Mouse (Mus musculus): ENCODE results near the gene Dock9. TPM values are rescaled to one million over a fixed set of nuclear protein-coding genes. Genes with fewer than 3 reads are reported as not detected.

Dock9 gene
- polyA plus RNA-seq, 1 experiment from 2014 or later = 5.2 TPM

GRCm38 (mm10) chr14:121556401-121557315 lies 241.0 kb downstream of the Dock9 start:
- Histone ChIP-seq H3K4me3 (ENCODE audit: low read depth, low read length) (no peak overlapping the region), H3K4me2 (no peak overlapping the region), H3K36me3 (ENCODE audit: control insufficient read depth, insufficient read depth, low read length) (no peaks in the 10 kb centered on the region), H3K9ac (ENCODE audit: low read depth, low read length) (no peak overlapping the region), H3K4me1 (replicated peaks; ENCODE audit: control insufficient read depth, insufficient read depth, low read length) (no peaks in the 10 kb centered on the region), H3K9me3 (ENCODE audit: control insufficient read depth, low read length) (no peaks in the 10 kb centered on the region), H3K27me3 (replicated peaks; ENCODE audit: control insufficient read depth, insufficient read depth, low read length) (no peaks in the 10 kb centered on the region), H3K27ac (ENCODE audit: low read depth, low read length) (no peak overlapping the region)
- ATAC-seq (replicated peaks; ENCODE audit: low FRiP score) = no peak
- no peak for DNase-seq (ENCODE audit: low spot score)
- 86% methylated on average over 21 of the region's 21 CpGs for WGBS

- no peak overlapping the region for H3K4me2 ChIP-seq
- H3K4me3 ChIP-seq (ENCODE audit: low read depth, low read length) = no peak overlapping the region
- H3K27ac ChIP-seq (ENCODE audit: low read depth, low read length) = no peak overlapping the region
- no peak overlapping the region for H3K9ac ChIP-seq (ENCODE audit: low read depth, low read length)
- no peaks in the 10 kb centered on the region for H3K27me3 ChIP-seq (replicated peaks; ENCODE audit: control insufficient read depth, insufficient read depth, low read length)
- DNase-seq (ENCODE audit: low spot score) (no peak), ATAC-seq (replicated peaks; ENCODE audit: low FRiP score) (no peak)
- no peaks in the 10 kb centered on the region for H3K9me3 ChIP-seq (ENCODE audit: control insufficient read depth, low read length)
- H3K4me1 ChIP-seq (replicated peaks; ENCODE audit: control insufficient read depth, insufficient read depth, low read length) = no peaks in the 10 kb centered on the region
- no peaks in the 10 kb centered on the region for H3K36me3 ChIP-seq (ENCODE audit: control insufficient read depth, insufficient read depth, low read length)
Observed at GRCm38 (mm10) chr14:121553785-121554184, 243.9 kb downstream of the Dock9 start.

GRCm38 (mm10) chr14:121552586-121552985 lies 245.1 kb downstream of the Dock9 start:
- Histone ChIP-seq H3K36me3 (ENCODE audit: control insufficient read depth, insufficient read depth, low read length) (no peaks in the 10 kb centered on the region), H3K9ac (ENCODE audit: low read depth, low read length) (no peak overlapping the region), H3K4me1 (replicated peaks; ENCODE audit: control insufficient read depth, insufficient read depth, low read length) (no peaks in the 10 kb centered on the region), H3K4me3 (ENCODE audit: low read depth, low read length) (no peak overlapping the region), H3K27ac (ENCODE audit: low read depth, low read length) (no peak overlapping the region), H3K9me3 (ENCODE audit: control insufficient read depth, low read length) (no peaks in the 10 kb centered on the region), H3K4me2 (no peak overlapping the region), H3K27me3 (replicated peaks; ENCODE audit: control insufficient read depth, insufficient read depth, low read length) (no peaks in the 10 kb centered on the region)
- 70% methylated on average over 5 of the region's 5 CpGs for WGBS
- ATAC-seq (replicated peaks; ENCODE audit: low FRiP score) (no peak), DNase-seq (ENCODE audit: low spot score) (no peak)

- no peak overlapping the region for H3K4me3 ChIP-seq (ENCODE audit: low read depth, low read length)
- no peaks in the 10 kb centered on the region for H3K9me3 ChIP-seq (ENCODE audit: control insufficient read depth, low read length)
- H3K4me2 ChIP-seq = no peak overlapping the region
- WGBS = 71% methylated on average over 6 of the region's 6 CpGs
- H3K36me3 ChIP-seq (ENCODE audit: control insufficient read depth, insufficient read depth, low read length) = no peaks in the 10 kb centered on the region
- H3K4me1 ChIP-seq (replicated peaks; ENCODE audit: control insufficient read depth, insufficient read depth, low read length) = no peaks in the 10 kb centered on the region
- DNase-seq (ENCODE audit: low spot score) = no peak
- H3K9ac ChIP-seq (ENCODE audit: low read depth, low read length) = no peak overlapping the region
- no peak overlapping the region for H3K27ac ChIP-seq (ENCODE audit: low read depth, low read length)
- no peaks in the 10 kb centered on the region for H3K27me3 ChIP-seq (replicated peaks; ENCODE audit: control insufficient read depth, insufficient read depth, low read length)
- ATAC-seq (replicated peaks; ENCODE audit: low FRiP score) = no peak
Observed at GRCm38 (mm10) chr14:121549834-121550233, 247.8 kb downstream of the Dock9 start.

- Histone ChIP-seq H3K27me3 (replicated peaks; ENCODE audit: control insufficient read depth, insufficient read depth, low read length) (no peaks in the 10 kb centered on the region), H3K27ac (ENCODE audit: low read depth, low read length) (no peak overlapping the region), H3K9ac (ENCODE audit: low read depth, low read length) (no peak overlapping the region), H3K4me1 (replicated peaks; ENCODE audit: control insufficient read depth, insufficient read depth, low read length) (no peaks in the 10 kb centered on the region), H3K4me2 (no peak overlapping the region), H3K4me3 (ENCODE audit: low read depth, low read length) (no peak overlapping the region), H3K9me3 (ENCODE audit: control insufficient read depth, low read length) (no peaks in the 10 kb centered on the region), H3K36me3 (ENCODE audit: control insufficient read depth, insufficient read depth, low read length) (no peaks in the 10 kb centered on the region)
- ATAC-seq (replicated peaks; ENCODE audit: low FRiP score) (no peak), DNase-seq (ENCODE audit: low spot score) (no peak)
- WGBS = 69% methylated on average over 7 of the region's 7 CpGs
Observed at GRCm38 (mm10) chr14:121547745-121548144, 249.9 kb downstream of the Dock9 start.

- Histone ChIP-seq H3K36me3 (ENCODE audit: control insufficient read depth, insufficient read depth, low read length) (no peaks in the 10 kb centered on the region), H3K9me3 (ENCODE audit: control insufficient read depth, low read length) (no peaks in the 10 kb centered on the region), H3K9ac (ENCODE audit: low read depth, low read length) (no peak overlapping the region), H3K27me3 (replicated peaks; ENCODE audit: control insufficient read depth, insufficient read depth, low read length) (no peaks in the 10 kb centered on the region), H3K4me1 (replicated peaks; ENCODE audit: control insufficient read depth, insufficient read depth, low read length) (no peaks in the 10 kb centered on the region), H3K4me3 (ENCODE audit: low read depth, low read length) (no peak overlapping the region), H3K4me2 (no peak overlapping the region), H3K27ac (ENCODE audit: low read depth, low read length) (no peak overlapping the region)
- ATAC-seq (replicated peaks; ENCODE audit: low FRiP score) (no peak), DNase-seq (ENCODE audit: low spot score) (no peak)
- 93% methylated on average over 5 of the region's 5 CpGs for WGBS
Observed at GRCm38 (mm10) chr14:121546621-121547020, 251.0 kb downstream of the Dock9 start.

GRCm38 (mm10) chr14:121545551-121546331 lies 251.9 kb downstream of the Dock9 start:
- WGBS = 78% methylated on average over 14 of the region's 14 CpGs
- H3K36me3 ChIP-seq (ENCODE audit: control insufficient read depth, insufficient read depth, low read length) = no peaks in the 10 kb centered on the region
- no peak for DNase-seq (ENCODE audit: low spot score)
- H3K9ac ChIP-seq (ENCODE audit: low read depth, low read length) = no peak overlapping the region
- no peaks in the 10 kb centered on the region for H3K4me1 ChIP-seq (replicated peaks; ENCODE audit: control insufficient read depth, insufficient read depth, low read length)
- no peak for ATAC-seq (replicated peaks; ENCODE audit: low FRiP score)
- H3K27ac ChIP-seq (ENCODE audit: low read depth, low read length) = no peak overlapping the region
- H3K4me2 ChIP-seq = no peak overlapping the region
- H3K27me3 ChIP-seq (replicated peaks; ENCODE audit: control insufficient read depth, insufficient read depth, low read length) = no peaks in the 10 kb centered on the region
- H3K9me3 ChIP-seq (ENCODE audit: control insufficient read depth, low read length) = no peaks in the 10 kb centered on the region
- H3K4me3 ChIP-seq (ENCODE audit: low read depth, low read length) = no peak overlapping the region

- no peak overlapping the region for H3K4me2 ChIP-seq
Observed at GRCm38 (mm10) chr14:121541262-121541661, 256.4 kb downstream of the Dock9 start.

More at GRCm38 (mm10) chr14:121541262-121541661, 256.4 kb downstream of the Dock9 start:
- Histone ChIP-seq H3K4me1 (replicated peaks; ENCODE audit: control insufficient read depth, insufficient read depth, low read length) (no peaks in the 10 kb centered on the region), H3K27me3 (replicated peaks; ENCODE audit: control insufficient read depth, insufficient read depth, low read length) (no peaks in the 10 kb centered on the region), H3K36me3 (ENCODE audit: control insufficient read depth, insufficient read depth, low read length) (no peaks in the 10 kb centered on the region), H3K9me3 (ENCODE audit: control insufficient read depth, low read length) (no peaks in the 10 kb centered on the region), H3K27ac (ENCODE audit: low read depth, low read length) (no peak overlapping the region), H3K4me3 (ENCODE audit: low read depth, low read length) (no peak overlapping the region), H3K9ac (ENCODE audit: low read depth, low read length) (no peak overlapping the region)
- no peak for DNase-seq (ENCODE audit: low spot score)
- ATAC-seq (replicated peaks; ENCODE audit: low FRiP score) = no peak
- 78% methylated on average over 7 of the region's 7 CpGs for WGBS
